Mouse (Mus musculus) bone marrow macrophage, adult 2 months (primary cell): ENCODE measurements around the gene Farp1. TPM values are rescaled to one million over a fixed set of nuclear protein-coding genes. Genes with fewer than 3 reads are reported as not detected.

Source experiments
- H3K27ac ChIP-seq: 2 replicates; pipeline ENCODE4 v1.5.1; 2012; ENCODE audit warnings: low read depth, low read length; ENCODE audit not compliant: insufficient read depth
- H3K4me1 ChIP-seq: 2 replicates; pipeline ENCODE4 v1.6.1; 2012; ENCODE audit warnings: low read length; ENCODE audit not compliant: control insufficient read depth, insufficient read depth
- H3K4me3 ChIP-seq: 2 replicates; pipeline ENCODE4 v1.5.1; 2012; ENCODE audit warnings: mild to moderate bottlenecking, low read length, moderate library complexity; ENCODE audit not compliant: insufficient read depth
- CTCF ChIP-seq: IDR thresholded peaks from 2 replicates; pipeline ENCODE4 v1.5.1; 2012; ENCODE audit warnings: low read depth, mild to moderate bottlenecking, low read length, moderate library complexity
- POLR2A ChIP-seq: IDR thresholded peaks from 2 replicates; pipeline ENCODE4 v1.6.1; 2012; ENCODE audit warnings: mild to moderate bottlenecking, low read depth, low read length, borderline replicate concordance
- polyA plus RNA-seq: library from polyadenylated mRNA; stranded (reverse); fragments of >200 nt; gene quantifications from 2 replicates; pipeline ENCODE4 v1.2.4, GENCODE M21; 2012; ENCODE audit not compliant: missing spikeins, insufficient read depth, insufficient read length

The Farp1 gene
- polyA plus RNA-seq, 1 experiment: 0.55 TPM

GRCm38 (mm10) chr14:121262606-121263005, 227.6 kb downstream of the Farp1 start:
- no peaks in the 10 kb centered on the region for H3K4me1 ChIP-seq
- no peak overlapping the region for H3K27ac ChIP-seq
- TF ChIP-seq POLR2A: no peak
- TF ChIP-seq CTCF: no peak
- H3K4me3 ChIP-seq: no peak overlapping the region

DNA sequence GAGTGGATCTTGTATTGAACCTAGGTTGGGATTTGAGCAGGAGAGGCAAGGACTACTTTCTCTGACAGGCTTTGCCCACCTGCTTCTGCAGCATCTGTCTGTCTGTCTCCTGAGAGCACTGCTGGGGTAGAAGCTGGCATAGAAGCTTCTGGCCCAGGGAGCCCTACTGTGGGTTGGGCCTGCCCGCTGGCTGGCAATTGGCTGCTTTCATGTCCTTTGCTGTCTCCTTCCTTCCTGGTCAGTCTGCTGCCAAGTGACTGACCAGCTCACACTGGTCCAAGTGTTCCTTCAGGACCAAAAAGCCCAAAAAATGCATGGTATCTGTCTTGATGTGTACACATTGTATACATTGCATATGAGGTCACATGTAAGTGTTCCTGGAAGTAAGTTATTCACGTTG, 228.9 kb downstream of the Farp1 start:
- Histone ChIP-seq H3K27ac (no peak overlapping the region), H3K4me3 (no peak overlapping the region), H3K4me1 (no peaks in the 10 kb centered on the region)
- TF ChIP-seq POLR2A: no peak

- Histone ChIP-seq H3K4me1 (no peaks in the 10 kb centered on the region), H3K4me3 (no peak overlapping the region), H3K27ac (no peak overlapping the region)
- TF ChIP-seq POLR2A (no peak), CTCF (no peak)
Observed at GRCm38 (mm10) chr14:121264453-121264852, 229.5 kb downstream of the Farp1 start.

- Histone ChIP-seq H3K27ac (no peak overlapping the region), H3K4me3 (no peak overlapping the region), H3K4me1 (no peaks in the 10 kb centered on the region)
- TF ChIP-seq CTCF (no peak), POLR2A (no peak)
Observed at GRCm38 (mm10) chr14:121267801-121268200, 232.8 kb downstream of the Farp1 start.

GRCm38 (mm10) chr14:121270490-121270889, 235.5 kb downstream of the Farp1 start:
- Histone ChIP-seq H3K4me1 (no peaks in the 10 kb centered on the region), H3K27ac (no peak overlapping the region), H3K4me3 (no peak overlapping the region)
- TF ChIP-seq CTCF (no peak), POLR2A (no peak)

DNA sequence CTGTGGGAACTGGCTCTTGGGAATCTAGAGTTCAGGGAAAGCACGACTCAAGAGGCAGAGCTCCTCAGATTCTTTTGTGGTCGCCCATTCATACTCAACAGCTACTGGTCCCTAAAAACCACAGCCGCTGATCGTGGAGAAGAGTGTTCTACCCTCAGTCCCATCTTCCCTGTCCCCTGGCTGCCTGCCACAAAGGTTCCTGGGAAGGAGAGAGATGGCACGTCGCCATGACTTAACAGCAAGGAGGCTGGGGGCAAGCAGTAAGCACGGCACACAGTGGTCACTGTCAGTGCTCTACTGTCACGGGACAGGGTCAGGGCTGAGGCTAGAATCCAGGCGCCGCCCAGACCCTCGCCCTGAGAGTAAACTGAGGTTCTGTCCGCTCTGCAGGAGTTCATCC, 240.0 kb downstream of the Farp1 start:
- TF ChIP-seq CTCF (no peak), POLR2A (no peak)
- Histone ChIP-seq H3K27ac (no peak overlapping the region), H3K4me3 (no peak overlapping the region), H3K4me1 (no peaks in the 10 kb centered on the region)

GRCm38 (mm10) chr14:121276016-121276415, 241.0 kb downstream of the Farp1 start:
- H3K4me1 ChIP-seq: no peaks in the 10 kb centered on the region
- TF ChIP-seq CTCF (no peak), POLR2A (no peak)

GRCm38 (mm10) chr14:121279106-121279505, 244.1 kb downstream of the Farp1 start:
- no peak overlapping the region for H3K4me3 ChIP-seq
- TF ChIP-seq CTCF (peak; percentile 88), POLR2A (no peak)
- H3K4me1 ChIP-seq: no peaks in the 10 kb centered on the region
- H3K27ac ChIP-seq: no peak overlapping the region

More at GRCm38 (mm10) chr14:121276016-121276415, 241.0 kb downstream of the Farp1 start:
- H3K4me3 ChIP-seq: no peak overlapping the region
- H3K27ac ChIP-seq: no peak overlapping the region

- H3K27ac ChIP-seq: no peak overlapping the region
- H3K4me3 ChIP-seq: no peak overlapping the region
- no peaks in the 10 kb centered on the region for H3K4me1 ChIP-seq
- TF ChIP-seq CTCF (no peak), POLR2A (no peak)
Observed at GRCm38 (mm10) chr14:121280601-121281335, 245.8 kb downstream of the Farp1 start.

DNA sequence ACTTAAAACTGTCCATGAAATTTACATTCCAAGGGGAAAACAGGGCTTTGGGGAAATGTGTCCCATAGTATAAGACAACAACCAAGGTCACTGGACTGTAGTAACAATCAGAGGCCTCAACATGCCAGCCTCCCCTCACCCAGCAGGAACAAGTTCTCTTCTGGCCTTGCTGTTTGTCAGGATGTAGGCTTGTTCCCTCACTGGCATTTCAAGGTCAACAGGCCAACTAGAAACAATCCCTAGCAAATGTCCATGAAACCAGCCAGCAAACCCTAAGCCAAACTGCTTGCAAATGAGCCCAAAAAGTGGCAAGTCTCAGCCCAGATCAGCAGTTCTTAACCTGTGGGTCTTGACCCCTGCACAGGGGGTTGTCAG, 246.3 kb downstream of the Farp1 start:
- TF ChIP-seq CTCF: no peak
- TF ChIP-seq POLR2A: no peak
- Histone ChIP-seq H3K4me1 (no peaks in the 10 kb centered on the region), H3K4me3 (no peak overlapping the region), H3K27ac (no peak overlapping the region)
